ENCODE assay signal across 1 mouse cellular context in genomic region chr4:44812855-44813254, GRCm38 (mm10).
TF ChIP-seq lines count a peak whose summit lies in the region.

No protein-coding gene starts in this region.

TF ChIP-seq in MEL, 35 proteins besides CTCF, POLR2A, EP300 and RAD21 (continued from another document):
- TF ChIP-seq POLR2AphosphoS5 (IDR thresholded peaks at IDR 0.05; ENCODE audit: borderline replicate concordance, low read depth, low read length): no peak
- peak; percentile 51; the same call in 1 of the 2 replicates for TF ChIP-seq POLR2AphosphoS2 (IDR thresholded peaks at IDR 0.05; ENCODE audit: low read length)
- TF ChIP-seq ZNF384 (IDR thresholded peaks at IDR 0.05; ENCODE audit: low read depth, low read length): no peak
- TF ChIP-seq MEF2A (IDR thresholded peaks at IDR 0.05; ENCODE audit: extremely low read depth, insufficient replicate concordance, low read depth, low read length, poor library complexity, severe bottlenecking): peak; percentile 94
- peak; percentile 50; the same call in 1 of the 2 replicates for TF ChIP-seq GABPA (IDR thresholded peaks at IDR 0.05; ENCODE audit: low read depth, low read length)
- TF ChIP-seq E2F4 (IDR thresholded peaks at IDR 0.05; ENCODE audit: borderline replicate concordance, low read depth, low read length): no peak
- no peak for TF ChIP-seq USF2 (IDR thresholded peaks at IDR 0.05; ENCODE audit: borderline replicate concordance in 1 of 2, insufficient read depth in 1 of 2, low read depth in 1 of 2, low read length in 2 of 2)
- no peak for TF ChIP-seq NRF1 (IDR thresholded peaks at IDR 0.05; ENCODE audit: insufficient read depth, low read depth, low read length, poor library complexity, severe bottlenecking)
- TF ChIP-seq USF1 (IDR thresholded peaks at IDR 0.05; ENCODE audit: low read depth, low read length): no peak
- peak; percentile 99 for TF ChIP-seq TCF12 (IDR thresholded peaks at IDR 0.05; ENCODE audit: low read depth, low read length)
- peak; percentile 84; the same call in 1 of the 2 replicates for TF ChIP-seq MXI1 (IDR thresholded peaks at IDR 0.05; ENCODE audit: low read depth, low read length)
- peak; percentile 21; the same call in 1 of the 2 replicates for TF ChIP-seq CHD2 (IDR thresholded peaks at IDR 0.05; ENCODE audit: low read length)
- peak; percentile 100 for TF ChIP-seq RCOR1 (IDR thresholded peaks at IDR 0.05; ENCODE audit: low read depth, low read length)
- peak; percentile 82; the same call in 1 of the 2 replicates for TF ChIP-seq MYC (IDR thresholded peaks at IDR 0.05; ENCODE audit: low read depth, low read length)
- TF ChIP-seq JUND (IDR thresholded peaks at IDR 0.05; ENCODE audit: low read depth, low read length): peak; percentile 91
- no peak for TF ChIP-seq TBP (IDR thresholded peaks at IDR 0.05; ENCODE audit: low read depth, low read length)
- peak; percentile 99 for TF ChIP-seq ETS1 (IDR thresholded peaks at IDR 0.05; ENCODE audit: low read depth, low read length)
- no peak for TF ChIP-seq SMC3 (IDR thresholded peaks at IDR 0.05; ENCODE audit: low read depth, low read length)
- TF ChIP-seq HCFC1 (IDR thresholded peaks at IDR 0.05; ENCODE audit: low read depth, low read length): 0 out of 2 replicates have a peak, but pooled peaks have one; percentile 40
- no peak for TF ChIP-seq UBTF (IDR thresholded peaks at IDR 0.05; ENCODE audit: borderline replicate concordance, insufficient read depth, low read depth, low read length)
- TF ChIP-seq MAFK (IDR thresholded peaks at IDR 0.05; ENCODE audit: borderline replicate concordance, low read depth, low read length): peak; percentile 93
- peak; percentile 31; the same call in 1 of the 2 replicates for TF ChIP-seq ZC3H11A (IDR thresholded peaks at IDR 0.05; ENCODE audit: low read depth, low read length)
